Mouse (Mus musculus): ENCODE results near the gene Ccdc167. TPM values are rescaled to one million over a fixed set of nuclear protein-coding genes. Genes with fewer than 3 reads are reported as not detected.

Ccdc167 gene
- 11.2 and 11.3 TPM in 2 replicates for polyA plus RNA-seq (2012; rRNA removed)

GRCm38 (mm10) chr17:29716732-29717445 is at the start of gene Ccdc167:
Gene Ccdc167, minus strand, starts transcription at chr17:29717044.
- DNase-seq (ENCODE audit: low spot score) = peak; percentile 87

DNA sequence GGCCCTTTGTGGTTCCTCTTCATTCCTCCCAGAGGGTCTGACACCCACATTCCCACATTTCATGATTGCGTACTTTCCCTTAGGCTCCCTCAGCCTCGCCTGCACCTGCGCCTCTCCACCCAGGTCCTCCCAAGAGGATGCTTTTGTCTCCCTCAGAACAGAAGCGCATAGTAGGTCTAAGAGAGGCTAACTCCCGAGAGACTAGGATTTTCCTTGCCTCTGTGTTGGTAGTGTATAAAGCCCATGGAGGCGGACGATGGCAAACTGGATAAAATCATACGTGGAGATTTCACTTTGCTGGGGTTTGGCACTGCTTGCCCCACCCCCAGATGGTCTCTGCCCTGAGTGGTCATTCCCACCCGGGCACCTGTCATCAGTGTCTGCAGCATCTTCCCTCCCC is 48.5 kb upstream of the Ccdc167 start:
- DNase-seq (ENCODE audit: low spot score) = no peak

DNA sequence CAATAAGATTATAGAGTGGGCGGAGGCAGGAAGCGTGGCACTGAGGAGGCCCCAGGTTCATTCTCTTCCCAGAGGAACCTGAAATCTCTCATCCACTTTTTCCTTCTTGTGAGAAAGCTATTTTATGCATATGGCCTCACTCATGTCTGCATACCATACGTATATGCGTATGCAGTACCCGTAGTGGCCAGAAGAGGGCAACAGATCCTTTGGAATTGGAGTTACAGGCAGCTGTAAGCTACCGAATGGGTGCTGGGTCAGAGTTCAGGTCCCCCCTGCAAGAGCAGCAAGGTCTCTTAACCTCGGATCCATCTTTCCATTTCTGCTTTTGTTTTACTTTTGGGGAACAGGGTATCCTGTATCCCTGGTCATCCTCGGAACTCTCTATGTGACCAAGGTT is 45.7 kb upstream of the Ccdc167 start:
- DNase-seq (ENCODE audit: low spot score) = no peak

GRCm38 (mm10) chr17:29761938-29762337 is 45.1 kb upstream of the Ccdc167 start:
- no peak for DNase-seq (ENCODE audit: low spot score)

DNA sequence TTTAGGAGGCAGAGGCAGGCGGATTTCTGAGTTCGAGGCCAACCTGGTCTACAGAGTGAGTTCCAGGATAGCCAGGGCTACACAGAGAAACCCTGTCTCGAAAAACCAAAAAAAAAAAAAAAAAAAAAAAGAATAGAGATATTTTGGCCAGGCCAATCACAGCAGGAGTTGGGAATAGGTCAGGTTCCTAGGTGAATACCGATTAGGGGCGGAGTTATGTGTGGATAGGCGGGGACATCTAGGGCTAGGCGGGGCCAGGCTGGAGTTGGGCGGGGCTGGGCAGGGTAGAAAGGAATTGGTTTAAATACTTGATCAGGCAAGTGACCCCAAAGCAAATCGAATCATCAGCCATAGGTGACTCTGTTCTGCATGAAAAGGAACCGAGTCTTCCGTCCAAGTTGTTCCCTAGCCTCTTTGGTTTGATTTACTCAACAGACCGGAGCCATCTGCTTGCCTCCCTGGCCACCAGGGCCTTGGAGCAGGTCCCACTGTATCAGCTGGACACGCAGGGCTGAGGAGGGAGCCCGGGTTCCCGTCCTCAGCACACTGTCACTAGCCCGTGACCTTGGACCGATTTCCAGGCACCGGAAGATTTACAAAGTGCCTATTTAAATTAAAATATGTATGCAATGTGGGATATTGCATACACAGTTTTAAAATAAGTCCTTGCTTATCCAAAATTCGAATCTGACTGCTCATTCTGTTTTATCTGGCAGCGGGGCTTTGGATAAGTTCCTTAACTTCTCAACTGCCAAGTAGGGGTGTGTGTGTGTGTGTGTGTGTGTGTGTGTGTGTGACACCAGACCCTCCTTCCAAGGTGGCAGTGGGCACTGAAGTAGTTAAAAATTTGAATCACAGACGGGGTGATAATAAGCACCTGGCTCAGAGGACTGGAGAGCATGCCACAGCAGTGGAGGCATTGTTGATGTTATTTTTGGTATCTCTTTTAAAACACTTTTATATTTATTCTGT is 43.8 kb upstream of the Ccdc167 start:
- DNase-seq (ENCODE audit: low spot score) = no peak

DNA sequence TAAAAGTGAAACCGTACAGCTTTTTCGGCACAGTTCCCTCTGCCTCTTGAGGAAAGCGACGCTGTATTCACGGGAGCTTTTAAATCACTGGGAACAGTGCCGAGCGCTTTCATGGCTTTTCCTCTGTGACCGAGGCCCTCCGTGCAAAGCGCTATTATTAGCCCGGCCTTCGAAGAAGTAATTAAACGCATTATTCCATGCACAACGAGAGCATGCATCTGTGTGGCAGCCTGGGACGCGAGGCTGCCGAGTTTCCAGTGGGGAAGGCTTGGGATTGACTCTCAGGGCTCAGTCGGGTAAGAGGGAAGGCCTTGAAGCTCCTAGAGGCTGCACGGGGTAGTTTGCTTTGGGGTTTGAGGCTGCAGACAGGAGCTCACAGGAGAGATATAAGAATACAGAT is 43.1 kb upstream of the Ccdc167 start:
- DNase-seq (ENCODE audit: low spot score) = no peak

DNA sequence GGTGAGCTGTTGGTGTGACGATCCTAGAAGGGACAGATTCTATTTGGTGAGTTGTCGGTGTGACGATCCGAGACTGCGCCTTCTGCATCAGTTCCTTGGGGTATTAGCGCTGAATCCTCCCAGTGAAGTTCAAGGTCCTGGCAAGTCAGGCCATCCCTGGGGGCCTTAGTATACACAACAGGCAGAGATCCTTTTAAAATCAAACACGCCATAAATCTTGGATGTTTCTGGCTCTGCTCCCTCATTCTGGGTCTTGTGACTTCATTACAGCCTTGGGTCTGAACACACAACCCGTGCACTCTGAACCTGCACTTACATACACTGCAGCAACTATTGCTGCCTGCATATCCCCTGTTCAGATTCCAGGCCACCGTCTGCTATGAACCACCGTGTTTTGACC is 39.5 kb upstream of the Ccdc167 start:
- no peak for DNase-seq (ENCODE audit: low spot score)

- DNase-seq (ENCODE audit: low spot score) = no peak
Observed at GRCm38 (mm10) chr17:29754510-29754909, 37.7 kb upstream of the Ccdc167 start.

DNA sequence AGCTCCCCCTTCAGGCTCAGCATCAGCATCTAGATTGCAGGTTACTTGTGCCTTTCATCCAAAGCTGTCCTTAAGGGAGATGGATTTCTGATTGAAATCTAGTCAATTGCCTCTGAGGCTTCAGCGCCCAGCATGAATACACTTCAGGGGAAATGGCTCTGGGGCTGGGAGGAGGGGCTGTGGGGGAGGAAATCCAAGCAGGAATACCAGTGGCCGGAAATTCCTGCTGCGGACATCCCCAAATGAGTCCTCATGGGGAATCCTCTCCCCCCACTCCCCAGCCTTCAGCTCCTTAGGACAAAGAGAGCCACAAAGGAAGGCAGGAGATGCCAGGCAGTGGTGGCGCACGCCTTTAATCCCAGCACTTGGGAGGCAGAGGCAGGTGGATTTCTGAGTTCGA is 30.6 kb upstream of the Ccdc167 start:
- DNase-seq (ENCODE audit: low spot score) = no peak

DNA sequence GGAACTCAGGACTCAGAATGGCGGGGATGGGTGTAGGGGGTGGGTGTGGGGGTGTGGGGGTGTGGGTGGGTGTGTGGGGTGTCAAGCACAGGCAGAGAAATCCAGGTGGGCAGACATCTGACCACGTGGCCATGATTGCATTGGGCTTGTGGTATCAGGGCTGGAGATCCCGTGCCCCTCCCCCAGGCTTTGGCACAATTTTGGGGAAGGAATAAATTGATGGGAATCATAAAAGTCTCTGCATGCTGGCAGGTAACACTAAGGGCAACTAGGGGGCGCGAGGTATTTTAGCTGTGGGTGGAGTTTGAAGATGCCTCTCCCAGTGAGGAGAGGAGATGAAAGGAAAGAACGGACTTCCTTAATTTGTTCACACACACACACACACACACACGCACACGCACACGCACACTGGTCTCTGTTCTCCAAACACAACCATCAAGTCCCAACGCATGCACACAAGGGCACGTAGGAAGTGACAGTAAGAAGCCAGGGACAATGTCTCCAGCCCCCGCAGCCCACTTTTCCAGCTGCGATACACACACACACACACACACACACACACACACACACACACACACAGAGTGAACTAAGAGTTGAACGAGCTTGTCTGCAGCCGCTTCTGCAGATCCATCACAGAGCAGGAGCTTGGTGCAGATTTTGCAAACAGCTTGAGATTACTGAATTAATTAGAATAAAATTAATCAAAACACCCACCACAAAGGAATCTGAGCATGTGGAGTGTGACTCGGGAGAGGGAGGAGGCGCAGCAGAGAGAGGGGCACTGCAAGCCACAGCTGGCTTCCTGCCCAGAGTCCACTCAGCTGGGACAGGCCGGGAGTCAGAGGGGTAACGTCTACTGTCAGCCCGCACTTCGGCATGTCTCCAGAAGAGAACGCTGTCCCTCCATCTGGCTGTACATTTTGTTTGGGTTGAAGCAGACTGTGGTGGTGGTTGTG is 21.3 kb upstream of the Ccdc167 start:
- DNase-seq (ENCODE audit: low spot score) = no peak

- DNase-seq (ENCODE audit: low spot score) = no peak
Observed at GRCm38 (mm10) chr17:29736448-29737014, 19.7 kb upstream of the Ccdc167 start.

DNA sequence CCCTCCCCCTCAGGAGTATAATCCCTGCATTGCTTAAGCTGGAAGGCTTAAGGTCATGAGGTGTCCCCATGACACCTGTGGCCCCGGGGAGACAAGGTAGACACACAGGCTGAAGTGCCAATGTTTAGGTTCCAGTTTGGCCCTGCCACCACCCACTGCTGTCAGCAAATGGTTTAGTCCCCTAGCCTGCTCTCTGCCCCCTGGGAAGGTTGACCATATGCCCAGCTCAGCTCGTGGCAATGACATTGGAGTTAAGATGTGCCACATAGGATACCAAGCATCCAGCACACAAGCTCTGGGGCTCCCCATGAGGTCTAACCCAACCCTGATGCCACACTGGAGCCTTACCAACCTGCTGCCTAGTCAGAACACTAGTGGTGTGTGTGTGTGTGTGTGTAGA is 15.7 kb upstream of the Ccdc167 start:
- no peak for DNase-seq (ENCODE audit: low spot score)

DNA sequence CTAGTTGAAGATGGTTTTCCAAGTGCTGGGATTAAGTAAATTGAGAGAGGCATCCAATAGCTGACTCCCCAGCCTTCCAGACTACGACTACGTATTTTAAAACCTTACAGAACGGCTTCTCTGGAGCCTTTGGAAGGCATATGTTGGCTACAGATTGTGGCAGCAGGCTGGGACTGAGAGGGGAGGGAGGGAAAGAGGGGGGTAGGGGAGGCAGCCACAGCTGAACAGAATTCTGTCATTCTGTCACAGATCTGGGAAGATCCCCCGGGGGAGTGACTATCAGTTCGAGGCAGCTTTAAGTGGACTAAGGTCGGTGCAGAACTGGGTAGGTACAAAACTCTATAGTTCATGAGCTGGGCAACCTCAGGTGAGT is 15.1 kb upstream of the Ccdc167 start:
- no peak for DNase-seq (ENCODE audit: low spot score)

DNA sequence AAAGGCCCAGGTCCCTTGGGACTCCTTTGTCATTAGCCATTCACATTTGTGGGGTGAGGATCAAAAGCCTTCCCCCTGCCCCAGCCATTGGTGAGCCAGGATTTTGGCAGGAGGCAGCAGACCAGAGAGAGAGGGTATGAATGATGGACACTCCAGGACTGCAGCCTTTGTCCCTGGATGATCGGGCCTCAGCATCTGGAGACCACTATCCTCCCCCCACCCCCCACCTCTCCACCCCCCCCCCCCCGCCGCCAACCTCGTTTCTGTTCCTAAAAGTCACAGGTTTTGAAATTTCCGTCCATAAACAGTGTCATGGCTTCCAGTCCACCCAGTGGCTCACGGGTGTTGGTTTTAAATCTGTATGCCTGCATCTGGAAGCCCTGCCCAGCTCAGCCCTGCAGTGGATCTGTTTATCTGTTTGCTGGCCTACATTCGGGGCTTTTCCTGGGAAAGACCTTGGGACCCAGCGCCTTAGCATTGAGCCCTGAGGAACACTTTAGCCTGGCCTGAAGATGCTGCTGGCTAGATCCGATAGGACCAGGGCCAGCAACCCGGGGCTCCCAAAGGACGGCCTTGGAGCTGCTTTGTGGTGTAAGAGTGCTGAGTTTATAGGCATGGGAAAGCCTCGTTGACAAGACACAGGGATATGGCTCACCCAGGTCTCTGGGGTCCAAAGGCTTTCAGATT is 14.6 kb upstream of the Ccdc167 start:
- DNase-seq (ENCODE audit: low spot score) = no peak

- no peak for DNase-seq (ENCODE audit: low spot score)
Observed at GRCm38 (mm10) chr17:29730510-29731265, 13.8 kb upstream of the Ccdc167 start.

DNA sequence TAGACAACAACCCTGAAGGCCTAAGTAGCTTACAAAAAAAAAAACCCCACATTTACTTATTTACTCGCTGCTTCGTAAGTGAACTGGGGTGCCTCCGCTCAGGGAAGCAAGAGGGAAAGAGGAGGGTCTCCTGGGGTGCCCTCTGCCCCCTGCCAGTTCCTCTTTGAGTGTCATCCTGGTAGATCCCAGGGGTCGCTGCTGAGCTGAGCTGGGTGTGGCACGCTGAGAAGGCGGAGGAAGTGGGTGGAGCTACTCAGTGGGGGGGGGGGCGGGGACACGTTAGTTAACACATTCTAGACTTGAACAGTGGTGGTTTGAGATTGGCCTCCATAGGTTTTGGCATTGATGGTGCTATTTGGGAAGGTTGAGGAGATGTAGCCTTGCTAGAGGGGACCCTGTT is 11.2 kb upstream of the Ccdc167 start:
- no peak for DNase-seq (ENCODE audit: low spot score)

DNA sequence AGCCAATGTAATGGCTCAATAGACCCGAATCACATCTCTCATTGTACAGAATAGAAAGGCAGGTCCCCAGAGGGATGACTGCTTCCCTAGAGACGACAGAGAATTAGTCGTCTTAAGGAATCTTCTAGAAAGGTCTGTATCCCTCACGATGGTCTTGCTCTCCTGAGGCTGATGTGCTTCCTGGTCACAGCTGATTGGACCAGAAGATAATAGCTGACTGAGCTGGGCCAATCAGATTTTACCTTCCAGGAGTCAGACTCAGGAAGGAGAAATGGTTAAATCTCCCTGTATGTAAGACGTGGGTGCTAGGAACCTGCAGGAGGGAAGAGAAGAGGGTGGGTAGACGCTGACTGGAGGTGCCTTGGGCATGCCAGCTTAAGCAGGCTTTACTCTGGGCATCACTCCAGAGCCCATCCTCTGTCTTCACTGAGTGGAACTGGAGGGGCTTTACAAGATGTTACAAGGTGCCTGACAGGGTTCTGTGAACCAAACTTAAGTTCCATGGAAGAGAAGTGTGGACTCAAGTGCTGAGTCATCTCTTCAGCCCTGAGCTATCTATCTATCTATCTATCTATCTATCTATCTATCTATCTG is 8.3 kb upstream of the Ccdc167 start:
- no peak for DNase-seq (ENCODE audit: low spot score)

DNA sequence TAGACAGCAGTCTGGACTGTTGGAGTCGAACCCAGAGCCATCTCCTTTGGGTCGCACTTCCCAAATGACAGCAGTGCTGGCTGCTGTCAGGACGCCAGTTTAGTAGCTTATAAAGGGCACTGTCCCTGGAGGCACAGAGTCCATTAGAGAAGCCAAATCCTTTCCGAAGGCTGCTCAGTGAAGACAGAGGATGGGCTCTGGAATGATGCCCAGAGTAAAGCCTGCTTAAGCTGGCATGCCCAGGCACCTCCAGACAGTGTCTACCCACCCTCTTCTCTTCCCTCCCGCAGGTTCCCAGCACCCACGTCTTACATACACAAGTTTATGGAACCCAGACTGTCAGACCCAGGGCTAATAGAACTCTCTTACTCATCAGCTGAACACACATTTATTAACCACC is 7.8 kb upstream of the Ccdc167 start:
- DNase-seq (ENCODE audit: low spot score) = no peak

DNA sequence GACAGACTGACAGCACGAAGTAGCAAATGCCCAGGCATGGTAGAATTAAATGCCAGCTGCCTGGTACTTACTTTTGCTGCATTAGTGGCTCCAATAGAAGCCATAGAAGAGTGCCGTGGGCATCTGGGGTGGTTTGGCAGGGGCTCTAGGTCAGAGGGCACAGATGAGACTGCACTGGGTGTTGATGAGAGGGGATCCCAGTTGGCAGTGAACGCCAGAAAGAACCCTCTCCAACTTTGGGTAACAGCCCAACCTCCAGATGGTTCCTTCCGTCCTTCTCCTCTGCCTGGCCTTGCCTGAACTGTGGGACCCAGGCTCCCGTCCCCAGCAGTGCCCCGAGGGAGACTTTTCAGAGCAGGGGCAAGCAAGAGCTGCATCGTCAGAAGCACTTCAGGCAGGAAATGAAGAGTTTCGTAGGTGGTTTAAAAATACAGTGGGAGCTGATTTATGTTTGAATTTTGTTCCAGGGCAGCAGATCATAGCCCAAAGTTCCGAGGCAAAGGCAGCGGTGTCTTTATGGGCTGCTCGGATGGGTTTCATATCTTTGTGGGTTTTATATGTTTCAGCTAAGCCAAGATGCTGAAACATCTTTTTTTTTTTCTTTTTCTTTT is 4.0 kb upstream of the Ccdc167 start:
- no peak for DNase-seq (ENCODE audit: low spot score)
